Mouse (Mus musculus): ENCODE data around the gene Gm28305. TPM values are rescaled to one million over a fixed set of nuclear protein-coding genes. Genes with fewer than 3 reads are reported as not detected.

The Gm28305 gene
- total and polyA plus RNA-seq, 2 experiments from 2014 or later = not detected

DNA sequence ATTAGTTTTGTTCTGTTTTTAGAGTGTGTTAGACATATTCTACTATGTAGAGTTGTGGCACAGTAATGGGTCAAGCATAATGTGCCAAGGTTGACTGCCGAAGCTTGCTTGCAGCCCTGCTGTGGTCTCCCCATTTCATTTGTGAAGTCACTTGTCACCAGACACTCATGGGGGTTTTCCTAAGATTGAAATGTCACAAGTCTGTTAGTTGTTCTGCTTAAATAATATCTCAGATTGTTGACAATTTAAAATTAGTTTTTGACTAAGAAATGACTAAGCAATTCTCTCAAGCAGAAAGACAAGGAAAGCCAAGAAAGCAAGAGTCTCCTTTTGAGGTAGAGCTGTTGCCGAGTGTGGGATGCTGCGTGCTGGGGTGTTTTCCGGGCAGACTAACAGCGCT, 52.5 kb downstream of the Gm28305 start:
- no peak overlapping the region for H3K4me3 ChIP-seq (ENCODE audit: low read depth, low read length)
- H3K27me3 ChIP-seq (ENCODE audit: insufficient read depth, low read length) = no peaks in the 10 kb centered on the region
- DNase-seq (ENCODE audit: low spot score) (no peak), ATAC-seq (ENCODE audit: low FRiP score) (no peak)
- TF ChIP-seq CTCF (IDR thresholded peaks at IDR 0.05) = no peak
- no peaks in the 10 kb centered on the region for H3K9me3 ChIP-seq (ENCODE audit: low read length)
- 95% methylated on average over 5 of the region's 5 CpGs for WGBS
- H3K27ac ChIP-seq (ENCODE audit: low read depth, low read length) = no peak overlapping the region
- no peak overlapping the region for H3K4me2 ChIP-seq (ENCODE audit: low read depth, low read length, poor library complexity, severe bottlenecking)
- H3K9ac ChIP-seq (replicated peaks; ENCODE audit: low read length, poor library complexity, severe bottlenecking) = no peak overlapping the region
- no peaks in the 10 kb centered on the region for H3K4me1 ChIP-seq (ENCODE audit: insufficient read depth, low read length)
- H3K36me3 ChIP-seq (ENCODE audit: insufficient read depth, low read length) = no peaks in the 10 kb centered on the region

DNA sequence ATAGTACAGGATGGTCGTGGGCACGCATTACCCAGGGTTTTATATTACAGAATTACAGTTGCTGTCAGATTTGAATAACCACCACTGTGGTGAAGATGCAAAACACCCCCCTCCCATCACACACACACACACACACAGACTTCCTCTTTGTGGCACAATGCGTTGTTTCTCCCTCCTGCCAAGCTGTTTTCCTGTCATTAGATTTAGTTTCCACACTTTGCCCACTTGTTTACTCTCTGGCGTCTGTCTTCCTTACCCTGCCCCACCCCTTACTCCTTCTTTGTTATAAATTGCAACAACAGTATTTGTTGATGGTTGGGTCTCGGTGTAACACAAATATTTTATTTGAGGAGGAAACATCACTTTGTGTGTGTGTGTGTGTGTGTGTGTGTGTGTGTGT, 57.8 kb downstream of the Gm28305 start:
- no peaks in the 10 kb centered on the region for H3K4me1 ChIP-seq (ENCODE audit: insufficient read depth, low read length)
- H3K36me3 ChIP-seq (ENCODE audit: insufficient read depth, low read length) = no peaks in the 10 kb centered on the region
- H3K27me3 ChIP-seq (ENCODE audit: insufficient read depth, low read length) = no peaks in the 10 kb centered on the region
- no peak overlapping the region for H3K4me3 ChIP-seq (ENCODE audit: low read depth, low read length)
- H3K9ac ChIP-seq (replicated peaks; ENCODE audit: low read length, poor library complexity, severe bottlenecking) = no peak overlapping the region
- WGBS = 89% methylated on average over 5 of the region's 5 CpGs
- no peaks in the 10 kb centered on the region for H3K9me3 ChIP-seq (ENCODE audit: low read length)
- no peak for TF ChIP-seq CTCF (IDR thresholded peaks at IDR 0.05)
- H3K4me2 ChIP-seq (ENCODE audit: low read depth, low read length, poor library complexity, severe bottlenecking) = no peak overlapping the region
- DNase-seq (ENCODE audit: low spot score) = no peak
- no peak overlapping the region for H3K27ac ChIP-seq (ENCODE audit: low read depth, low read length)
- no peak for ATAC-seq (ENCODE audit: low FRiP score)

DNA sequence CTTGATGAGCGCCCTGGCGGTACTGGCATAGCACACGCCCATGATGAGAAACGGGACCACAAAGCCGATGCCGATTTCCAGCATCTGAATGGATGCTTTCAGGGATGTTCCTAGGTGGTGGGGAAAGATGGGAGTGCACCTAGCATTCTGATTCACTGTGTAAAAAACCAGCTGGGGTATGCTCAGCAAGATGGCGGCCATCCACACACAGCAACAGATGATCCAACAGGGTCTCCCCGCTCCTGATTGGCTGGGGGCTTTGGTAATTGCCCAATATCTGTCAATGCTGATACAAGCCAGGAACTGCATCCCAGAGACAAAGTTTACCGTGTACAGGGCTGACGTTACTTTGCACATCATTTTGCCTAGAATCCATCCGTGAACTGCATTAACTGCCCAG, 58.6 kb downstream of the Gm28305 start:
- H3K27me3 ChIP-seq (ENCODE audit: insufficient read depth, low read length) = no peaks in the 10 kb centered on the region
- no peak overlapping the region for H3K4me3 ChIP-seq (ENCODE audit: low read depth, low read length)
- H3K36me3 ChIP-seq (ENCODE audit: insufficient read depth, low read length) = no peaks in the 10 kb centered on the region
- H3K9me3 ChIP-seq (ENCODE audit: low read length) = no peaks in the 10 kb centered on the region
- DNase-seq (ENCODE audit: low spot score) = no peak
- no peak for TF ChIP-seq CTCF (IDR thresholded peaks at IDR 0.05)
- no peak overlapping the region for H3K9ac ChIP-seq (replicated peaks; ENCODE audit: low read length, poor library complexity, severe bottlenecking)
- no peak for ATAC-seq (ENCODE audit: low FRiP score)
- H3K4me2 ChIP-seq (ENCODE audit: low read depth, low read length, poor library complexity, severe bottlenecking) = no peak overlapping the region
- H3K27ac ChIP-seq (ENCODE audit: low read depth, low read length) = no peak overlapping the region
- no peaks in the 10 kb centered on the region for H3K4me1 ChIP-seq (ENCODE audit: insufficient read depth, low read length)
- 93% methylated on average over 11 of the region's 11 CpGs for WGBS

DNA sequence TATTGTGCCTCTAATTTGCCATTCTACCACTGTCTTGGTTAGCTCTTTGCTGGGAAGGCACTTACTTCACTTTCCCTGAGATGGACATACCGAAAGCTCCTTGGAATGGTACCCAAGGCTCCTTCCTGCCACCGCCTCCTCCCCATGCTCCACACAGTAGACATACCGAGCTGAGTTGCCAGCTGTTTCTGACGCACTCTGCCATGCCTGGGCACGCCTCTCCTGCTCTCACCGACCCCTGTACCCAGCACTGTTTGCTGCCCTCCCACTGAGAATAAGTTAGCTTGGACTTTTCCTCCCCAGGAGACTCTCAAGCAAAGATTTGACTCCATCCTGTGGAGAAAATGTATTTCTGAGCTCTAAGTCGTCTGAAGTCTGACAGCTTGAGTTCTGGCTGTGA, 60.4 kb downstream of the Gm28305 start:
- H3K36me3 ChIP-seq (ENCODE audit: insufficient read depth, low read length) = no peaks in the 10 kb centered on the region
- TF ChIP-seq CTCF (IDR thresholded peaks at IDR 0.05) = no peak
- H3K27me3 ChIP-seq (ENCODE audit: insufficient read depth, low read length) = no peaks in the 10 kb centered on the region
- DNase-seq (ENCODE audit: low spot score) (no peak), ATAC-seq (ENCODE audit: low FRiP score) (no peak)
- no peak overlapping the region for H3K9ac ChIP-seq (replicated peaks; ENCODE audit: low read length, poor library complexity, severe bottlenecking)
- 48% methylated on average over 7 of the region's 7 CpGs for WGBS
- H3K9me3 ChIP-seq (ENCODE audit: low read length) = no peaks in the 10 kb centered on the region
- H3K4me3 ChIP-seq (ENCODE audit: low read depth, low read length) = no peak overlapping the region
- no peak overlapping the region for H3K4me2 ChIP-seq (ENCODE audit: low read depth, low read length, poor library complexity, severe bottlenecking)
- H3K4me1 ChIP-seq (ENCODE audit: insufficient read depth, low read length) = no peaks in the 10 kb centered on the region
- no peak overlapping the region for H3K27ac ChIP-seq (ENCODE audit: low read depth, low read length)

DNA sequence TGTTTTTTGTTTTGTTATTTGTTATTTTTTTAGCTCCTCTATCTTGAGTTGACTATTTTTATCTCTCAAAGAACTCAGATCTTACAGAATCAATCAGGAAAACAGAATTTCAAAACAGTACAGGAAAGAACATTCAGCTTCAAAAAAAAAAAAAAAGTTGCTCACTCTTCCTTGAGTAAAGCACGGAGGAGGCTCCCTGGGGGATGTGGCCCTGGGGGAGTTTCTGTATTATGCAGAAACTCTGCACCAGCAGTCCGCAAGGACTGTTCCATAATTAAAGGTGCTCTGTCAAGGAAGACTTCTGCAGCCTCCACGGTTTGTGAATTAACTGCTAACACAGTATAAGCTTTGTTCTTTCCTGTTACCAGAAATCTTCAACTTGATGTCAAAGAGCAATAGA, 61.0 kb downstream of the Gm28305 start:
- H3K27me3 ChIP-seq (ENCODE audit: insufficient read depth, low read length) = no peaks in the 10 kb centered on the region
- no peak overlapping the region for H3K27ac ChIP-seq (ENCODE audit: low read depth, low read length)
- 31% methylated on average over 3 of the region's 3 CpGs for WGBS
- no peak for TF ChIP-seq CTCF (IDR thresholded peaks at IDR 0.05)
- ATAC-seq (ENCODE audit: low FRiP score) (no peak), DNase-seq (ENCODE audit: low spot score) (no peak)
- no peak overlapping the region for H3K4me2 ChIP-seq (ENCODE audit: low read depth, low read length, poor library complexity, severe bottlenecking)
- H3K4me3 ChIP-seq (ENCODE audit: low read depth, low read length) = no peak overlapping the region
- H3K9me3 ChIP-seq (ENCODE audit: low read length) = no peaks in the 10 kb centered on the region
- no peak overlapping the region for H3K9ac ChIP-seq (replicated peaks; ENCODE audit: low read length, poor library complexity, severe bottlenecking)
- no peaks in the 10 kb centered on the region for H3K36me3 ChIP-seq (ENCODE audit: insufficient read depth, low read length)
- H3K4me1 ChIP-seq (ENCODE audit: insufficient read depth, low read length) = no peaks in the 10 kb centered on the region

DNA sequence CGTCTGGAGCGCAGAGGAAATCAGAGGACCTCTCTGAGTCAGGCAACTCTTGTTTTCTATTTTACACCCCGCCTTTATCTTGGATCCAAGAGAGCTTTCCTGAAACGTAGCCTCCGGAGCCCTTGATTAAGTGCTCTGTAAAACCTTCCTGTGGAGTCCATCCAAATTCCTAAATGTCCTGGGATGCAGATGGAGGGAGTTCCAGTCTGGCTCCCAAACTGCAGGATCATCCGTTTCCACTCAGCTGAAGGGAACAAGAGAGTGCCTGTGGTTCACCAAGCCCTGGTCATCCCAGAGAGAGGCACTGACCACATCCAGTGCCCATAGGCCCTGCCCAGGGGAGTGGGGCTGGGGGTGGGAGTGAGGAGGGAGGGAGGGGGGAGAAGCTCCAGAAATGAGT, 61.8 kb downstream of the Gm28305 start:
- Histone ChIP-seq H3K27me3 (ENCODE audit: insufficient read depth, low read length) (no peaks in the 10 kb centered on the region), H3K27ac (ENCODE audit: low read depth, low read length) (no peak overlapping the region), H3K9me3 (ENCODE audit: low read length) (no peaks in the 10 kb centered on the region), H3K9ac (replicated peaks; ENCODE audit: low read length, poor library complexity, severe bottlenecking) (no peak overlapping the region), H3K36me3 (ENCODE audit: insufficient read depth, low read length) (no peaks in the 10 kb centered on the region), H3K4me2 (ENCODE audit: low read depth, low read length, poor library complexity, severe bottlenecking) (no peak overlapping the region), H3K4me1 (ENCODE audit: insufficient read depth, low read length) (no peaks in the 10 kb centered on the region), H3K4me3 (ENCODE audit: low read depth, low read length) (no peak overlapping the region)
- ATAC-seq (ENCODE audit: low FRiP score) = no peak
- WGBS = 37% methylated on average over 6 of the region's 6 CpGs
- TF ChIP-seq CTCF (IDR thresholded peaks at IDR 0.05) = no peak
- no peak for DNase-seq (ENCODE audit: low spot score)
